Mouse (Mus musculus) cerebellum, adult 2 months (tissue): ENCODE results near the gene Trpc7. TPM values are rescaled to one million over a fixed set of nuclear protein-coding genes. Genes with fewer than 3 reads are reported as not detected.

ENCODE experiments used
- DNase-seq, 2 experiments: peaks; one replicate each; pipeline ENCODE4 v3.0.0; 2021
- H3K27ac ChIP-seq: fragments of 200-500 bp; 2 replicates; pipeline ENCODE4 v1.5.1; 2012; ENCODE audit warnings: low read length, control low read depth, inconsistent platforms; ENCODE audit not compliant: insufficient read depth
- H3K27me3 ChIP-seq: fragments of 200-500 bp; 2 replicates; pipeline ENCODE4 v1.6.1; 2012; ENCODE audit warnings: inconsistent platforms, mild to moderate bottlenecking, low read length, moderate library complexity; ENCODE audit not compliant: control insufficient read depth, insufficient read depth
- H3K4me1 ChIP-seq: fragments of 200-500 bp; 2 replicates; pipeline ENCODE4 v1.6.1; 2011; ENCODE audit warnings: low read length; ENCODE audit not compliant: control insufficient read depth, insufficient read depth
- H3K4me3 ChIP-seq: fragments of 200-500 bp; replicated peaks from 2 replicates; pipeline ENCODE3; 2011; ENCODE audit warnings: mild to moderate bottlenecking, low read depth, low read length, control low read depth; ENCODE audit not compliant: insufficient read depth
- CTCF ChIP-seq: fragments of 200-500 bp; IDR thresholded peaks from 2 replicates; pipeline ENCODE4 v1.5.1; 2011; ENCODE audit warnings: low read depth, mild to moderate bottlenecking, control low read depth, low read length, moderate library complexity, borderline replicate concordance; ENCODE audit not compliant: insufficient read depth
- POLR2A ChIP-seq: fragments of 200-500 bp; IDR thresholded peaks from 2 replicates; pipeline ENCODE4 v1.6.1; 2011; ENCODE audit warnings: low read length, control low read depth, borderline replicate concordance; ENCODE audit not compliant: insufficient read depth
- WGBS: fragments of 180-500 bp; shearing (Covaris S2); methylation state at CpG from one replicate; pipeline ENCODE4 v1.1.7; 2018; 5-methylcytosine and 5-hydroxymethylcytosine counted together
- polyA plus RNA-seq: library from polyadenylated mRNA; depleted of rRNA; stranded (reverse); fragments of >200 nt; gene quantifications from 2 replicates; pipeline ENCODE4 v1.2.3, GENCODE M21; 2012

Trpc7 gene
- polyA plus RNA-seq, 1 experiment, result 3.3 TPM

DNA sequence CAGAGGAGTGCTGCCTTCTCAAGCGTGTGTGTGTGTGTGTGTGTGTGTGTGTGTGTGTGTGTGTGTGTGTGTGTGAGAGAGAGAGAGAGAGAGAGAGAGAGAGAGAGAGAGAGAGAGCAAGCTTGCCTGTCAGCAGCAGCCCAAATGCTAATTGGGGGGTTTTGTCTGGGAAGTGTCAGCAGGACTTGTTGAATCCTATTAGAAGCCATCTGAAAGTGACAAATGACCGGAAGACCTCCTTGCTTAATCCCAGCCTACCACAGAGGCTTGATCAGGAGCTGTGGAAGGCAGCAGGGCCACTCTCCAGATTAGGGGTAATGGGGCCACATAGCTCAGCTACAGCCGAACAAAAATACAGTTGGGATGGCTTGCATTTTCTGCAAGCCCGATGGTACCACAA is 126.4 kb downstream of the Trpc7 start:
- TF ChIP-seq POLR2A, result no peak
- Histone ChIP-seq H3K4me1 (no peaks in the 10 kb centered on the region), H3K27me3 (no peaks in the 10 kb centered on the region), H3K4me3 (no peak overlapping the region), H3K27ac (no peak overlapping the region)
- WGBS, result 61% methylated on average over 4 of the region's 4 CpGs
- no peak for DNase-seq

DNA sequence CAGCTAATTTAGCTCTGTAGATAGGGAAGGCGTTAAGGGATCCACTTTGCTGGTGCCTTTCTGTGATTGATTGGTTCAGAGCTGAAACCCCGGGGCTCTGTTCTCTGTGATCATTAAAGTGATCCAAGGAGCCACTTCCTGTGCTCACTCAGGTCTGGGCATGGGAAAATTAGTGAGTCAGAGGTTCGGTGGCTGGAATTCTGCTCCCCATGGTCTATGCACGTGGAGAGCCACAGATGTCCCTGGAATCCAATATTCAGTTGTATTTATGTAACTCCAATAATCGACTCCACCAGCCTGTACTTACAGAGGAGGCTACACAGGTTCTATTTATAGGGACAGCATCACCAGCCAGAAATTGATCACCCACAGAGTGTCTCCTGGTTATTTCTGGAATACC is 129.6 kb downstream of the Trpc7 start:
- no peak for TF ChIP-seq CTCF
- TF ChIP-seq POLR2A, result no peak
- H3K4me1 ChIP-seq, result no peaks in the 10 kb centered on the region
- no peak overlapping the region for H3K27ac ChIP-seq
- no peaks in the 10 kb centered on the region for H3K27me3 ChIP-seq
- no peak overlapping the region for H3K4me3 ChIP-seq
- no peak for DNase-seq
- WGBS, result 37% methylated on average over 5 of the region's 5 CpGs

GRCm38 (mm10) chr13:56765284-56766032 is 130.3 kb downstream of the Trpc7 start:
- H3K4me3 ChIP-seq, result no peak overlapping the region
- H3K27me3 ChIP-seq, result no peaks in the 10 kb centered on the region
- H3K27ac ChIP-seq, result no peak overlapping the region
- no peak for TF ChIP-seq CTCF
- no peak for TF ChIP-seq POLR2A
- no peaks in the 10 kb centered on the region for H3K4me1 ChIP-seq
- 68% methylated on average over 25 of the region's 25 CpGs for WGBS
- no peak for DNase-seq

- H3K4me1 ChIP-seq, result no peaks in the 10 kb centered on the region
- H3K27me3 ChIP-seq, result no peaks in the 10 kb centered on the region
- H3K4me3 ChIP-seq, result no peak overlapping the region
- 21% methylated on average over 13 of the region's 13 CpGs for WGBS
- TF ChIP-seq CTCF (no peak), POLR2A (no peak)
- no peak overlapping the region for H3K27ac ChIP-seq
- no peak for DNase-seq
Observed at GRCm38 (mm10) chr13:56762446-56763229, 133.2 kb downstream of the Trpc7 start.

DNA sequence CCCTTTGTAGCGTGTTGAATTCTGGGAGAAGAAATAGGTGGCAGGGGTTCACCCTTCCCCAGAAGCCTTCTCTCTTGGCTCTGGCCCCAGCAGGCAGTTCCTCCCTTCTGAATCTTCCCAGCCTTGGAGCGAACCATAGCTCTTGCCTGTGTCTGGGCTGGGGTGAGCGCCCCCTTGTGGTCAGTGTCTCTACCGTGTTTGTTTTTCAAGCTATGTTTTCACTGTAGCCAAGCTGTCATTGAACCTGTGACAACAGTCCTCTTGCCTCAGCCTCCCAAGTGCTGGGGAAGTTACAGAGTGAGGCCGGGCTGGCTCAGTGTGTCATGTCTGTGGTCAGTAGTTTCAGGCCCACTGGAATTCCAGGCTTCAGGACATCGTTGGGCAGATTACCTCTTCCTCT is 137.3 kb downstream of the Trpc7 start:
- WGBS, result 31% methylated on average over 6 of the region's 6 CpGs
- peak; percentile 82 for TF ChIP-seq CTCF
- no peak for TF ChIP-seq POLR2A
- H3K4me3 ChIP-seq, result no peak overlapping the region
- peak; percentile 57 to 73 for DNase-seq
- no peak overlapping the region for H3K27ac ChIP-seq
- no peaks in the 10 kb centered on the region for H3K4me1 ChIP-seq
- no peaks in the 10 kb centered on the region; the same call in 1 of the 2 replicates for H3K27me3 ChIP-seq

DNA sequence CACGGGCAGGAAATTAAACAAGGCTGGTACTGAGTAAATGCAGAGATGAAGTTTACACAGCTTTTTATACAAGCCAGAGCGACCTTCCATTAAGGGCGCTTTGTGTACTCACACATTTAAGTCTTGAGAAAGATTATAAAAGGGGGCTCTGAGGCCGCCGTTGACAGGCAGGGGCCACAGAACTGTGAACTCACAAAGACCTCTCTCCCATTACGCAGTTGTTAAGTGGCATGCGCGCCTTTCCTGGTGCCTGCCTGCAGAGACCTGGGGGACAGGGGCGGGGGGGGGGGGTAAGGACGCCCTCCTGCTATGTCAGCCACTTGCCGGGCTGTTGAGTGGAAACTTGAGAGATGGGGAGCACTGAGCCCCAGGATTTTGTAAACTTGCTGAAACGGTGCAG is 138.6 kb downstream of the Trpc7 start:
- TF ChIP-seq CTCF, result no peak
- TF ChIP-seq POLR2A, result no peak
- no peaks in the 10 kb centered on the region for H3K4me1 ChIP-seq
- H3K27me3 ChIP-seq, result no peaks in the 10 kb centered on the region; the same call in 1 of the 2 replicates
- WGBS, result 71% methylated on average over 12 of the region's 12 CpGs
- no peak overlapping the region for H3K4me3 ChIP-seq
- H3K27ac ChIP-seq, result no peak overlapping the region
- DNase-seq, result no peak

DNA sequence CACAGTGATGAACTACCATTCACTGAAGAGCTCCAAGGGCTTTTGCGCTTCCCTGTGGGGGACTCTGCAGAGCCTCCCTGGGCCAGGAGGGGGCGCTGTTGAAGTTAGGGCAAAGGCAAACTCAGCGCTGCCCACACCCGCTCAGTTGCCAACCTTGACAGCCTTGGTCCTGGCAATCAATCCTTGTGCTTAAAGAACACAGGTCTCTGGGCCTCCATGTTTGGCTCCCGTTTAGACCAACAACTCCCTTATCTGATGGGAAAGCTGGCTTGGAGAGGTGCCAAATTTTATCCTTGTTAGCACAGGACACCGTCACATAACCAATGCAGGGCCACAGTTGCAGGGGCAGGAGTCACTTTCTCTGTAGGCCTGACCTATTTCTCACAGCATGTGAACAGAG is 139.9 kb downstream of the Trpc7 start:
- DNase-seq, result no peak
- 65% methylated on average over 6 of the region's 6 CpGs for WGBS
- Histone ChIP-seq H3K4me3 (no peak overlapping the region), H3K27me3 (peaks cover 2% of the 10 kb centered on the region; the same call in 1 of the 2 replicates), H3K4me1 (no peaks in the 10 kb centered on the region), H3K27ac (no peak overlapping the region)
- TF ChIP-seq POLR2A (no peak), CTCF (no peak)
